Mouse (Mus musculus) frontal cortex, adult (tissue): ENCODE results near the gene Gm20388.

Experiments
- ATAC-seq: cut with Nextera tagmentation; 2 replicates; pipeline ENCODE4 v1.9.2; 2017; ENCODE audit warnings: mild to moderate bottlenecking, moderate library complexity, mixed read lengths; ENCODE audit not compliant: low TSS enrichment

The Gm20388 gene

GRCm38 (mm10) chr8:124231485-124232279, 4321.0 kb downstream of the Gm20388 start:
- peak; percentile 79; the same call in 1 of the 2 replicates for ATAC-seq

- ATAC-seq, result peak; percentile 27; the same call in 1 of the 2 replicates
These were observed 4321.6 kb downstream of the Gm20388 start for GRCm38 (mm10) chr8:124232280-124232600.

GRCm38 (mm10) chr8:124234496-124234895, 4323.9 kb downstream of the Gm20388 start:
- no peak for ATAC-seq

GRCm38 (mm10) chr8:124235536-124235935, 4324.9 kb downstream of the Gm20388 start:
- no peak for ATAC-seq

GRCm38 (mm10) chr8:124239350-124239749, 4328.7 kb downstream of the Gm20388 start:
- ATAC-seq, result no peak

- ATAC-seq, result no peak
These were observed 4330.3 kb downstream of the Gm20388 start for GRCm38 (mm10) chr8:124240932-124241331.

GRCm38 (mm10) chr8:124242208-124242607, 4331.6 kb downstream of the Gm20388 start:
- ATAC-seq, result no peak

- no peak for ATAC-seq
These were observed 4332.3 kb downstream of the Gm20388 start for GRCm38 (mm10) chr8:124242913-124243312.

GRCm38 (mm10) chr8:124247581-124247980, 4336.9 kb downstream of the Gm20388 start:
- no peak for ATAC-seq

- no peak for ATAC-seq
These were observed 4338.0 kb downstream of the Gm20388 start for GRCm38 (mm10) chr8:124248688-124249087.

GRCm38 (mm10) chr8:124250255-124250654, 4339.6 kb downstream of the Gm20388 start:
- no peak for ATAC-seq

- no peak for ATAC-seq
These were observed 4340.1 kb downstream of the Gm20388 start for GRCm38 (mm10) chr8:124250785-124251184.

- peak; percentile 66; the same call in 1 of the 2 replicates for ATAC-seq
These were observed 4341.9 kb downstream of the Gm20388 start for GRCm38 (mm10) chr8:124252533-124252950.

- ATAC-seq, result no peak
These were observed 4343.3 kb downstream of the Gm20388 start for GRCm38 (mm10) chr8:124253939-124254338.

GRCm38 (mm10) chr8:124256841-124257240, 4346.2 kb downstream of the Gm20388 start:
- ATAC-seq, result peak; percentile 35; the same call in 1 of the 2 replicates

- ATAC-seq, result peak; percentile 29
These were observed 4346.7 kb downstream of the Gm20388 start for GRCm38 (mm10) chr8:124257363-124257762.

GRCm38 (mm10) chr8:124259146-124259545, 4348.5 kb downstream of the Gm20388 start:
- ATAC-seq, result no peak

GRCm38 (mm10) chr8:124259925-124260324, 4349.3 kb downstream of the Gm20388 start:
- no peak for ATAC-seq

- no peak for ATAC-seq
These were observed 4349.7 kb downstream of the Gm20388 start for GRCm38 (mm10) chr8:124260371-124260770.

GRCm38 (mm10) chr8:124263058-124263457, 4352.4 kb downstream of the Gm20388 start:
- ATAC-seq, result no peak

- no peak for ATAC-seq
These were observed 4353.4 kb downstream of the Gm20388 start for GRCm38 (mm10) chr8:124264032-124264431.

GRCm38 (mm10) chr8:124264671-124265070, 4354.0 kb downstream of the Gm20388 start:
- no peak for ATAC-seq

GRCm38 (mm10) chr8:124265130-124265529, 4354.5 kb downstream of the Gm20388 start:
- no peak for ATAC-seq

GRCm38 (mm10) chr8:124265798-124266197, 4355.2 kb downstream of the Gm20388 start:
- peak; percentile 28; the same call in 1 of the 2 replicates for ATAC-seq
